Mouse (Mus musculus): ENCODE results near the gene Hoxa5.

Gene Hoxa5

DNA sequence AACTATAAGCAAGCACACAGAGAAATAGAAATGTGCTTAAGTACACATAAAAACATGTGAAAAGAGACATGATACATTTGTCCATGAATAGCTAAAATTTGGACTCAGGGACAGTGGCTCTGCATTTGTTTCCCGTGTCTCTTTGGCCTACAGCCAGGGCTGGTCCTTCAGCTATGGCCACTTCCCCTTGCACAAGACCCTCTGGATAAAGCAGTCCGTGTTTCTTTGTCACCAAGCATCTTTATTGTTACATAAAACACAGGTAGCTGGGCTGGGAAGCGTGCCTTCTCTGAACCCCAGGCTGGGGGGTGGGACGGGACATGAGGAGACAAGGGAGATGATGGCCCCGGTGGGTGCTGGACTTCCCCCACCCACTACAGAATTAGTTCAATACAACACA, 9.9 kb upstream of the Hoxa5 start:
- no peak for DNase-seq (ENCODE audit: low spot score)

DNA sequence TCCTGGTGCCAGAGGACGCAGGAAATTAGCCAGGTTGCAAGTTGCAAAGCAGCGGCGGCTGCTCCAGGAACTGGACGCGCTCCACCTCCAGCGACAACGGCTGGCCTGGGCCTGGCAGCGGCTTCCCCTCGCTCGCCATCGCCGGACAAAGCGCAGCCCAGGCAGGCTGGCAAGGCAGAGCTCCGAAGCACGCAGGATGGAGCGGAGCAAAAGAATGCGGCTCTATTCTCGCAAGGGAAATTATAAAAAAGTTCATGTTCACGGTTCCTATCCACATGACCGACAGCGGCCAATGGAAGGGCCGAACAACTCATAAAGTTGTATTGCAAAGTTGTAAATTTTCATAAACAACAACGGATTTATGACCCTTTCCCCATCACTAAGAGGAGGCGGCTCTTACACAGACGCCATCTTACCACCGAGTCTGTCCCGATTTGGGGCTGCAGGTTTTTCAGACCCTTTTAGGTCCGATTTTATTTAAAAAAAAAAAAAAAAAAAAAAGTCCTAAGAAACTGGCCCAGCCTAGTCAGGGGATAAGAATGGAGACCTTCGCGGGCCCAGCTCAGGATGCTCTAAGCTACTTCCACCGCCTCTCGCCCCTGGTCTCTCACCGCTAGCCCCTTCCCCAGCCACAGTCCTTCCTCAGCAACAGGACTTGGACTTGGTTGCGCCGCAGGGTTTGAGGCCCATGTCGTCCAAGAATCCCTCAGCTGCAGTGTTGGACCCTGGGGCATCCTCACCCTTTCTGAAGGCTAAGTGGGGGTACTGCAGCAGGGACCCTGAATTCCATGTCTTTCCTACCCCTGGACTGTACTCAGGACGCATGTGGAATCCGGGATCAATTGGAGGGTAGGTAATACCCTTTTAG, 9.0 kb upstream of the Hoxa5 start, which contains the start of the genes Hoxa3 and Gm28308:
Hoxa3 (minus strand) TSS at position 218 of the 868 bp plus-strand sequence.
Gm28308 (minus strand) TSS at position 221 of the 868 bp plus-strand sequence.
- peak; percentile 82 for DNase-seq (ENCODE audit: low spot score)

DNA sequence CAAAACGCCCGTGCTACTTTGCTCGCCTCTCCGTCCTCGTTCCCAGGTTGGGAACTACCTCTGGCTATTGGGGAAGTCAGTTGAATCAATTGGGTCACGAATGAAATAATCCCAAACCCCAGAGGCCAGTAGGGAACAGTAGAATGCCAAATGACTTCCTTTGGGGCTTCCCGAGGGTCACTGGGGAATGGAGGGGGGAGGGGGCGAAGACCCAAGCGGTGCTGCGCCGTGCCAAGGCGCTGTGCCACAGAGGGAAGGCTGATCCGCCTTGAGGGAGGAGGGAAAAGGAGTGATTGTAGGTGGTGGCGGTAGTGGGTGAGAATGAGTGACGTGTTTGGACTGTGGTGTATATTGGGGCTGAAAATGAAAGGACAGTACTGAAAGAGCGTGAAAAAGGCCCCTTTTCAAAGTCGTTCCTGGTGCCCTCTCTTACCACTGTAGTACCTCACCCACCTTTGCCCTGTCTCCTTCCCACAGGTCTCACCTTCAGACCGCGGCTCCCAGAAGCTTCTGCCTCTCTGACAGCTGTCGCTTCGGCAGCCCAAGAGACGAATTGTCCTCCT, 8.2 kb upstream of the Hoxa5 start:
- no peak for DNase-seq (ENCODE audit: low spot score)

DNA sequence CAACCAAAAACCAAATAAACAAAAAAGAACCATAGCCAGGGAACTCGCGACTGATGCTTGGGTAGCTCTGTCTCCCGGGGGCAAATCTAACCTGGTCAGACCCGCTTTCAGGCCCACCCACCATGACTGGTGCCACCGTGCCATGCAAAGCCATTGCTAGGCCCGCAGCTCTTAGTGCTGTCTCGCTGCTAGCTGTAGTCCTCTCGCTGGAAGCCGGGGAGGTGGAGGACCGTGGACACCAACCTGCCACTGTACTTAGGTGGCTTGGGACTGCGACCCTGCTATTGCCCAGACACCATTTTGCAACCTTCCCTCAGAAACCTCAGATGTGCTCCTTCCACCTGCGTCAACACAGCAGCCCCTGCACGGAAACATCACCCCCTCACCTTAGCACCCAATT, 7.6 kb upstream of the Hoxa5 start:
- no peak for DNase-seq (ENCODE audit: low spot score)

DNA sequence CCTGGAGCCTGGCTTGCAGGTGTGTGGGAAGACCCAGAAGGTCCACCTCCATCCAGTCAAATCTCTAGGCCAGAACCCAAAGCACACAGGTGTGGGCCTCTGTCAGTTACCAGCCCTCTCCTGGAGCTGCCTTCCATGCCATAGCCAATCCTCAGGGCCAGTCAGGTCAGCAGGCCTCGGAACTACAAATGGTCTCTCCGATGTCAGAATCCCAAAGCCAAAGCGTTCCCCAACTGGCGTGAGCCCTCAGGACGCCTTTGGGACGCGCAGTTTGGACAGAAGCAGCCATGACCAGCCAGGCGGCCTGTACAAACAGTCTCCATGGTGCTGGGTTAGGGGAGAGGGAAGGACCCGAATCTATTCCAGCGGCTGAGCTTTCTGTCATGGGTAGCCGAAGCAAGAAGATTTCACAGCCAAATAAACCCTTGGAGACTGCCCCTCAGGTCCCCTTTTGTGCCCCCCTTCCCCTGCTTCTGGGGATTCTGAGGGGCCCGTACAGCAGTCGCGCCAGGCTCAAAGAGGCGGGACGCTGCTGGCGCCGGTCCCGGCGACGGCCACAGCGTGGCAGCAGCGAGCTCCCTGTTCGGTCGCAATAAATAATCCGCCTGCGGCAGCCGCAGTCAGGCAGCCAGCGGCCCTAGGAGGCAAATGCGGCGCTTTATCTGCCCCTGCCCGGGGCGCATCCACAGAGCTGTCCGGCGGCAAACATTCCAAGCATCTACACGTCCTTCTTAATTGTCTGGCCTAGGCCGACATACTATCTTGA, 7.0 kb upstream of the Hoxa5 start:
- peak; percentile 86 for DNase-seq (ENCODE audit: low spot score)

DNA sequence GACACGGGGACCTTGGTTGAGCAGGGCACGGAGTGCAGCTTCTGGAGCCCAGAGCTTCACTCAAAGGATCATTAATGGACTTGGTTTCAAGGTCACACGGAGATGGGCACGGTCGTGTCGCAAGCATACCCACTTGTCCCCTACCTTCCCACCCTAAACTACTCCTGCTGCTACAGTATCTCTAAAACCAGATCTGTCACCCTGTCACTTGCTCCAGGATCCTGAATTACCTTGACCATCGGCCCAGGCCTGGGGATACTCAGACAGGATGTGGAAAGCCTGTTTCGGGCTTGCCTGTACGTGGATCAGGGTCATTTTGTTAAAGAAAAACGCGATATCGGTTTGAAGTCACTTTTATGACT, 5.3 kb upstream of the Hoxa5 start:
- no peak for DNase-seq (ENCODE audit: low spot score)

DNA sequence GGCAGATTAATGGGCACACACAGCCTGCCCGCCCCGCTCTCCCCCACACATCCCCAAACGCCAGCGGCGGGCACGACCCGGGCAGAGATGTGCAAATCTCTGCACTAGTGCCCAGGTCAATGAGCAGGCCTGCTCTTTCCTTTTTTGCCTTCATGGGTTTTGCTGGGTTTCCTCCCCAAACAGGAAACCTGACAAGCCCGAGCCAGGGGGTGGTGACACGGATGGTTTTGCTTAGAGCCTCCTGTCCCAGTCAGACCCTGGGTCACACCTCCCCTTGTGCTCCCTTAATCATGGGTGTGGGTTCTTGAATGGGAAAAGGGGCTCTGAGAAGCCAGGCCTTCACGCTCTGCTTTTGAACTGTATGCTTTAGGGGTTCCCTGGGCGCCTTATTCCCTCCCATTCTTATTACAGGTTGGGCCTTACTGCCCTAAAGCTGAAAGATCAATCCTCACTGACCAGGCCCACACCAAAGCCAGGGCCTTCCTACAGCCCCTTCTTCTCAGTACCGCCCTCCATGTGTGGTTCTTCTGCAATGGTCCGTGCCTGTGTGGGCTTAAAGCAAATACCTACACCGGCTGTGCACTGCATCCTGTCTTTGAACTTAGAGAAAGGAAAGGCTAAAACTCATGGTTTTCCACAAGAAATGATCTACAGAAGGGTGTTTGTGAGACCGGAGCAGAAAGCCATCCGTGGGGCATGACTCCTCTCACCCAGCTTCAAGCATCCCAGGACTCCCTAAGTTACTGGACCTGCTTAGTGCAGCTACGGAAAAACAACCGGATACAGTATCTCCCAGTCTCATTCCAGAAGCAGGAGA, 4.7 kb upstream of the Hoxa5 start:
- DNase-seq (ENCODE audit: low spot score): no peak

DNA sequence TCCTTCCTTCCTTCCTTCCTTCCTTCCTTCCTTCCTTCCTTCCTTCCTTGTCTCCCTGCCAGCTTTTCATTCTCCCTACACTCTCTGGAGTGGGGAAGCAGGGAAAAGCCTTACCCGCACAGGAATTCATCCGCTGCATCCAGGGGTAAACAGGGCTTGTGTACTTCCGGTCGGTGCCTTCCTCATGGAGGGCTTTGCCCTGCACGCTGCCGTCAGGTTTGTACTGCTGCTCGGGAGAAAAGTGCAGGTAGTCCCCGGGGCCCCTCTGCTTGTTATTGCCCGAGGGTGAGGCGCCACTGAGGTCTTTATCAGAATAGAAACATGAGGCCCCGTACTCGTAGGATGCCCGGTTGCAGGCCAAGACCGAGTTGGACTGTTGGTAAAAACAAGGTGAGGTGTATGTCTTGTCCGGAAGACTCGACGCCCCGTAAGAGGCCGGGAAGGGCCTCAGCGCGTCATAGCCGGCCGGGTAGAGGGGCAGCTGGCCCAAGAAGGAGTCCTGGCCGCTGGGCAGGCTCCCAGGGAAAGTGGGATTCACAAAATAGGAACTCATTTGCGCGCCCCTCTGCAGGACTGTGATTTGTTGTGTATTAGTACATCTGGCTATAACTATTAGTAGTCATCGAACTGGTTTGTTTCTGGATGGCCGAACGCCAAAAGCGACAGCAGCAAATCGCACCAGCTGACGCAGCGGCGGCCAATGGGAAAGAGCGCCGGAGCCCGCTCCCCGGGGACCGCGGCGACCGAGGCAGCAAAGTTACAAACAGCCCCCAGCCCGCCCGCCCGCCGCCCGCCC, 3.9 kb upstream of the Hoxa5 start, which contains the start of gene Hoxa6:
Hoxa6 (minus strand) TSS at position 651 of the 796 bp plus-strand sequence.
- no peak for DNase-seq (ENCODE audit: low spot score)

DNA sequence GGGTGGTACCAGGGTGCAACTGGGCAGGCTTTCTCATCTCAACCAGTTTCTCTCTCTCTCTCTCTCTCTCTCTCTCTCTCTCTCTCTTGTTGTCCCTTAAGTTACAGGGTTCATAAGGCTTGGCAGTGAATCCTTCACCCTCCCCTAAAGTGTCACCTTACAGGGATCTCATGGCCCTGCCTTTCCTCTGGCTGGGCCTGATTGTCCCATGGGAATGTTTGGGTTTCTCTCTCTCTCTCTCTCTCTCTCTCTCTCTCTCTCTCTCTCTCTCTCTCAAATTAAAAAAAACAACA, 3.2 kb upstream of the Hoxa5 start:
- no peak for DNase-seq (ENCODE audit: low spot score)

DNA sequence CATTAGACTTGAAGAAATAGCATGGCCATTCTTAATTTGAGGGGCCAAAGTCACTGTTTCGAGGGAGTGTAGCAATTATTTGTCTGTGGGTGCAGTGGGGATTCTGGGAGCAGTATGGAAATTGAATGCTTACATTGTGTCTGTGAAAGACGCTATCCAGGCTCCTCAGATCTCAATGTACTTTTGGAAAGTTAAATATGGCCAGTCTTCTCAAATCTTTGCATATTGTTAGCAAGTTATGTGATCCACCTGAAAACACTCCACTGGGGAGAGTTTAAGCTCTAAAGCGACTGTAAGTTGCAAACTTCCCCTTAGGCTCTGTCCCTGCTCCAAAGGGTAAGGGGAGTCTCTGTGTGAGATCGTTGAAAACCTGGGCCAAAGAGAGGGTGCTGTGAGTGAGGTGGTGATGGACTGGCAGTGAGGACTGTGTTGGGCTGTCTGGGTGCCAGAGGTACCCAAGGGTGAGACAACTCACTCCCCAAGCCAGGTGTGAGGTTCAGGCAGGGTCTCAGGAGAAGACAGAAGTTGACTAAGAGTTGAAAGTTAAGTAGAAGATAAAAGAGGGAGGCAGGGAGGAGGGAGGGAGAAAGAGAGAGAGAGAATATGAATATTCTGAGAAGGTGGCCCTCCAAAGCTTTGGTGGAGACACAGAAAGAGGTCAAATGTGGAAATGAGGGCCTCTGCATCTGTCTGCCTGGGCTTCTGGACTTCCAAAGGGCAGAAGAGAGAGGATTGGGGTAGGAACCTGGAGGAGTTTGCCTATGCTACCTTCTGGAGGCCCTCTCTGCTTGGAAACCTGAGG, 2.7 kb upstream of the Hoxa5 start:
- DNase-seq (ENCODE audit: low spot score): no peak

DNA sequence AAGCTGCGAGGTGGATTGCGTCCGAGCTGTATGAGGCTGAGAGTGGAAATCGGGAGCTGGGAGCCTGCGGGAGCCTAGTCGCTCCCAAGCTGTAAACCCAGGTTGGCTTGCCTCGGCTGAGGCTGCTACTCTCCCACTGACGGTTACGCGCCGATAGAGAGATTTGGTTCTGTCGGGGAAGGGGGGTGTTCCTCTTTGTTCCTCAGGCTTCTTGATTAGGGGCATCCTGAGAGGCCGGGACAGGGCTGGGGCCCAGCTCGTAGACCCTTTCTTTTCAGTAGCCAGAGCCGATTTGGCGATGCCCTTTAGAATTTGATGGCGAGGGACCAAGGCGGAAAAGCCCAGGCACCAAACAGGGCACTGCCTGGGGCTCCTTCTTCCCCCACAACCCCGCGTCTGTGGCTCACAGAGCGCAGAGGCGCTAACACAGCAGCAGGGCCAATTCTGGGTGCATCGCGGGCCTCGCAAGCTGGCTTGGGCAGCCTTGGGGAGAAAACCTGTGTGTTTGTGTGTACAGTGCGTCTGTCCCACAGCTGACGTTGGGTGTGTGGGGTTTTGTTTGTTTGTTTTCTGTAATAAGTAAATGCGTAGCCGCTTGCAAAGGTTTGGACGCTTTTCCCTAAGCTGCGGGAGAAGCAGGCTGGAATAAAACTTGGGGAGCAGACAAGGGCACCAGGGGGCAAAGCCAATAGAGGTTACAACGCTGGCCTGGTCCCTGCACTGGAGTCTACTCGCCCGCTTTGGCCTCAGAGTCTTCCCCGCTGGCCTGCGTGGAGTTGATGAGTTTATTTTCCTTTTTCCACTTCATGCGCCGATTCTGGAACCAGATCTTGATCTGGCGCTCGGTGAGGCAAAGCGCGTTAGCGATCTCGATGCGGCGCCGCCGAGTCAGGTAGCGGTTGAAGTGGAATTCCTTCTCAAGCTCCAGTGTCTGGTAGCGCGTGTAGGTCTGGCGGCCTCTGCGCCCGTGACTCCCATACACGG, 1.5 kb upstream of the Hoxa5 start:
- no peak for DNase-seq (ENCODE audit: low spot score)

DNA sequence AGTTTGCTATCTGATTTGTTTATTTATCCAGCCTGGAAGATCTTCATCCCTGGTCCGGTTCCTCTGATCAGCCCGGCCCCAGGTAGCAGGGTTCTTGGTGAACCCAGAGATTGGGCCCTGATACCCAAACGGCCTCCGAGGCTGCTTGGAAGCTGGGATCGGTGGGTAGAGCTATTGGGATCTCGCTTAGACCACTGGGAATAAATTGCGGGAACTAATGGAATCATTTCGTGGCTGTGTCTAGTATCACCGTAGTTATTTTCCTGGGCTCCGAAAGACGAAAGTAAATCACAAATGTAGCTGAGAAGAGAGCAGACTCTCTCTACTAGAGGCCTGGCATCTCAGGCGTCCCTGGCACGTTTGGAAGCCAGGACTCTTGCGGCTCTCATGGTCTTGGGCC, 834 bp upstream of the Hoxa5 start:
- DNase-seq (ENCODE audit: low spot score): no peak

DNA sequence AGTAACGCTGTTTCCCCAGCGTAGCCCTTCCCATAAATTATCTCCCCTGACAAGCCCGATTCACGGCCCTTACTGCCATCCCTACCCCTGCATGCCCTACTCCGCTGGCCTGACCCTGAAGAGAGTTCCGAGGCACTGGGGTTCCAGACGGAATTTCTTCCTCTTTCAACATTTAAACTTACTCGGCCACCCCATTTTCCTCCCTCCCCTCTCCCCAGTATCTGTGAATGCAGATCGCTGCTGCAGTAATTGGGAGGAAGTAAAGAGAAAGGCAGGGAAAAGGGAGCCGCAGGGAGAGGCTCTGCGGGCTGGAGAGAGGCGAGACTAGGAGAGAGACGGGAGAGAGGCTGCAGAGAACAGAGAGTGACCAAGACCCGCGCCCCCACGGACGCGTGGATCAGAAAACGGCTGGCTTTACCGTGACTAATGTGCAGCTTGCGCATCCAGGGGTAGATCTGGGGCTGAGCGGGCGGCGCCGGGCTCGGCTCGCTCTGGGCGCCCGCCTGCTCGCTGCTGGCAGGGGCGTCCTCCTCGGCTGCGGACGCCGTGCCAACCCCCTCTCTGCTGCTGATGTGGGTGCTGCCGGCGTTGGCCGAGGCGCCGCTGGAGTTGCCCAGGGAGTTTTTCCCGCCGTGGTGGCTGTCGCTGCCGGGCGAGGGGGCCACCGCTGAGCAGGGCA, 877 bp downstream of the Hoxa5 start:
- DNase-seq (ENCODE audit: low spot score): no peak

DNA sequence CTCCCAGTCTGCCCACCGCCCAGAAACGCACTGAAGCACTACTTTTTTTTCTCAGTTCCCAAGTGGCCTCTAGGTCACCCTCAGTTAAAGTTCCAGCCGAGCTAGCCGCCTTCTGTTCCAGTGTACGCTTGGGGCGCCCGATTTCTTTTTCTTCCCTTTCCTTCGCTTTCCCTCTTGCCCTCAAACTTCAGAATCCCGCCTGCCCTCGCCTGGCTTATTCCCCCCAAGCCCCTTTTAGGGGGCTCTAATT, 1.3 kb downstream of the Hoxa5 start:
- DNase-seq (ENCODE audit: low spot score): no peak

DNA sequence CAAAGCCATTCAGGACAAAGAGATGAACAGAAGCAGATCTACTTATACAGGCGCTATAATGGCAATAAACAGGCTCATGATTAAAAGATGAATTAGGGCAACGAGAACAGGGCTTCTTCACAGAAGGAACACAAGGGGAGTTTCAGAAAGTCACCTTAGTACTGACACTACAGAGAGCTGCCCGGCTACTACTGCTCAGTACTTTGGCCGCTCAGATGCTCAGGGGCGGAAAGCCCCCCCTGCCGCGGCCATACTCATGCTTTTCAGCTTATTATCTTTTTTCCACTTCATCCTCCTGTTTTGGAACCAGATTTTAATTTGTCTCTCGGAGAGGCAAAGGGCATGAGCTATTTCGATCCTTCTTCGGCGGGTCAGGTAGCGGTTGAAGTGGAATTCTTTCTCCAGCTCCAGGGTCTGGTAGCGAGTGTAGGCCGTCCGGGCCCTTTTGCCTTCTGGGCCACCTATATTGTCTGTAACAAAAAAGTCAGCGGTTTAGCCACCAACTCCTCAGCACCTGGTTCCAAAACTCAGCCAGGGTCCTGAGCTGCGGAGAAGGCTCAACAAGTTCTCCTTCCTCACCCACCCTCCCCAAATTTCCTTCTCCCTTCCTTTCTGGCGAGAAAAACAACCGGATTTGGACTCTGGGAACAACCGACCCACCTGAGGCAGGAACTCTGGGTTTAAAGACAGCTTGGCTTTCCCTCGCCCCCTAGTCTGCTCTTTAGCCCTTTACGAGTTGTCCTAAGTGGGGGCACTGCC, 1.8 kb downstream of the Hoxa5 start:
- DNase-seq (ENCODE audit: low spot score): no peak

DNA sequence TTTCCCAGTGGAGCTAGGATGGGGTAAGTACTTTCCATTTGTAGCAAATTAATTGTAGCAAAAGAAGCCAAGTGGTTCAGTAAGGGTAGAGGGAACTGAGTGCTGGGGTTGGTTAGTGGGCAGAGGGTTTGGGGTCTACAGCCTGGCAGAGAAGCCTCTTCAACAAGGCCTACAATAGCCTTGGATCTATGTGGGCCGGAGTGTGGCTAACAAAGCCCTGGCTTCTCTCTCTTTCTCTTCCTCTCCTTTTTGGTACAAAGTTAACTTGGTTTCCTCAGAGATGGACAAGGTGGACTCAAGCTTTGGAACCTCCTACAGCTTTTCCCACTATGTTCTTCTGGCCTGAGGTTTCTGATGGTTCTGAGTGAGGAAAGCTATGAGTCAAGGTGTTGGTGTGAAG, 3.1 kb downstream of the Hoxa5 start:
- DNase-seq (ENCODE audit: low spot score): no peak

DNA sequence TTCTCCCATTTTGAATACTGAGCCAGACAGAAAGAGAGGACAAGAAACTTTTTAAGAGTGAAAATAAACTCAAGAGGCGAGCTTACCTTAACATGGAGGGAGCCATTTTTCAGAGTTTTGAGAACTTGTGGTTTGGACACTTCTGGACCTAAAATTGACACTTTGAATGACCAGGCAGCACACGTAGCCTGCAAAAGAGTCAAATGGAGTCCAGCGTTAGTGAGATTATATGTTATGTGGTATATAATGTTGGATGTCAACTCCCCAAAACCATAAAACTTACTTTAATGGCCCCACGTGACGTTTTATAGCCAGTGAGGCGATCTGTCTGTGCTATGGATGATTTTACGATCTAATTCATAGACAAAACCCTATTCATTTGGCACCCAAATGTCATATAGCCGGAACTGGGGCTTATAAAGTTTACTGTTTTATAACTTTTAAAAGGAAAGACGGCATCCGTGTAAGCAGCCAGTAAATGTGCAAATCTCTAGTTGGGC, 3.6 kb downstream of the Hoxa5 start:
- DNase-seq (ENCODE audit: low spot score): no peak
